Mouse (Mus musculus): ENCODE data around the gene Ndufb5. TPM values are rescaled to one million over a fixed set of nuclear protein-coding genes. Genes with fewer than 3 reads are reported as not detected.

The Ndufb5 gene
- total RNA-seq, 2 experiments from 2014 or later, result 471 to 544 TPM

Other genes with a start within 250 kb of the Ndufb5 start
- gene Kcnmb3, start 244.8 kb upstream of the Ndufb5 start, total RNA-seq (2021), result not detected
- gene Zfp639, start 226.7 kb upstream of the Ndufb5 start, total RNA-seq (2021), result 10 to 100 TPM; 17.9 to 19.8 TPM
- gene Mfn1, start 207.5 kb upstream of the Ndufb5 start, total RNA-seq (2021), result 100 to 1,000 TPM; 112 to 137 TPM
- gene Gnb4, start 120.4 kb upstream of the Ndufb5 start, total RNA-seq (2021), result 10 to 100 TPM; 14.8 to 18.8 TPM
- gene Actl6a, start 30.7 kb upstream of the Ndufb5 start, total RNA-seq (2021), result 10 to 100 TPM; 19.6 to 20.2 TPM
- 10 to 100 TPM; 36.0 to 36.2 TPM for gene Mrpl47, start 615 bp downstream of the Ndufb5 start, total RNA-seq (2021)
- gene Usp13, start 80.6 kb downstream of the Ndufb5 start, total RNA-seq (2021), result 100 to 1,000 TPM; 154 to 157 TPM

Data from gastrocnemius, postnatal 14 days (tissue).